Mouse (Mus musculus) gastrocnemius, postnatal 36 days (tissue): ENCODE measurements around the gene Hist1h3g. TPM values are rescaled to one million over a fixed set of nuclear protein-coding genes. Genes with fewer than 3 reads are reported as not detected.
"Not testable (repeated sequence)": the region's sequence is repeated elsewhere in the genome, so short reads cannot be mapped to it uniquely, and the experiment has no call there.

Experiments
- DNase-seq, 2 experiments: peaks; one replicate each; pipeline ENCODE4 v3.0.0; 2022
- intact Hi-C: fragments of 180-260 bp; cut with DNase I; formaldehyde crosslinking; loops from one replicate; pipeline ENCODE4 v1.15.1; 2025
- total RNA-seq, 2 experiments: library from RNA; stranded (reverse); gene quantifications; 2 replicates each; pipeline ENCODE4 v1.2.3; 2021

The Hist1h3g gene
- total RNA-seq, 2 experiments from 2014 or later: 2.8 to 5.0 TPM

GRCm38 (mm10) chr13:23573034-23573897 is 38.0 kb downstream of the Hist1h3g start:
- intact Hi-C loops, DNase-seq: not testable (repeated sequence)

DNA sequence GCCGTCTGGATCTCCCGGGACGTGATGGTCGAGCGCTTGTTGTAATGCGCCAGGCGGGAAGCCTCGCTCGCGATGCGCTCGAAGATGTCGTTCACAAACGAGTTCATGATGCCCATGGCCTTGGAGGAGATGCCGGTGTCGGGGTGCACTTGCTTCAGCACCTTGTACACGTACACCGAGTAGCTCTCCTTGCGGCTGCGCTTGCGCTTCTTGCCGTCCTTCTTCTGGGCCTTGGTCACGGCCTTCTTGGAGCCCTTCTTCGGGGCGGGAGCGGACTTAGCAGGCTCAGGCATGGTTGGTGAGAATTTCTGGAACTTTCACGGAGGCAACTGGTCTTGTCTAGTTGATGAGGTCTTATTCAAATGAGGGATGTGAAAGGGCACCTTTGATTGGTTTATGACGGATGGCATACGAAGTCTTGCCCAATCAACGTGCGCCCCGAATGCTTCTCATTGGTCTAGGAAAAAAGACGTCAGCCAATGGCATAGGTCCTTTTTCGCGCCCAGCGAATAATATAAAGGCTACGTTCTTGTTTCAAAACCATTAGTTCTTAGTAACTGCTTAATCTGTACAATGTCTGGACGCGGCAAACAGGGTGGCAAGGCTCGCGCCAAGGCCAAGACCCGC is 38.8 kb downstream of the Hist1h3g start, which contains the start of the genes Hist1h2bf and Hist1h2ad:
Gene Hist1h2bf, minus strand, starts transcription at position 299 of the 627 bp plus-strand sequence.
Gene Hist1h2ad, plus strand, starts transcription at position 484 of the 627 bp plus-strand sequence.
- intact Hi-C loops: not testable (repeated sequence)
- peak; percentile 68 to 71 for DNase-seq

DNA sequence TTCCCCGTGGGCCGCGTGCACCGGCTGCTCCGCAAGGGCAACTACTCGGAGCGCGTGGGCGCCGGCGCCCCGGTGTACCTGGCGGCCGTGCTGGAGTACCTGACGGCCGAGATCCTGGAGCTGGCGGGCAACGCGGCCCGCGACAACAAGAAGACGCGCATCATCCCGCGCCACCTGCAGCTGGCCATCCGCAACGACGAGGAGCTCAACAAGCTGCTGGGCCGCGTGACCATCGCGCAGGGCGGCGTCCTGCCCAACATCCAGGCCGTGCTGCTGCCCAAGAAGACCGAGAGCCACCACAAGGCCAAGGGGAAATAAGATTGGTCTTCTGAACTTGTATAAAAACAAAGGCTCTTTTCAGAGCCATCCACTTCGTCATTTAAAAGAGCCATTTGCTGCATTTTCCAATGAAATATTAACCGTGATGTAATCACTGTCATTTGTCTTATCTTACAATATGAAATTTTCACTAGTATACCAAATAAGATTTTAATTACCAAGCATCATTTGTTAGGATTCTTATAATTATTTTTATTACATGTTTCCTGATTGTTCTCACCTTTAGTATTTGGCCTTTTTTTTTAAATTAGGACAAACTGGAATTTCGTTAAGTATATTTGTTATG is 39.4 kb downstream of the Hist1h3g start:
- intact Hi-C loops: not testable (repeated sequence)

DNA sequence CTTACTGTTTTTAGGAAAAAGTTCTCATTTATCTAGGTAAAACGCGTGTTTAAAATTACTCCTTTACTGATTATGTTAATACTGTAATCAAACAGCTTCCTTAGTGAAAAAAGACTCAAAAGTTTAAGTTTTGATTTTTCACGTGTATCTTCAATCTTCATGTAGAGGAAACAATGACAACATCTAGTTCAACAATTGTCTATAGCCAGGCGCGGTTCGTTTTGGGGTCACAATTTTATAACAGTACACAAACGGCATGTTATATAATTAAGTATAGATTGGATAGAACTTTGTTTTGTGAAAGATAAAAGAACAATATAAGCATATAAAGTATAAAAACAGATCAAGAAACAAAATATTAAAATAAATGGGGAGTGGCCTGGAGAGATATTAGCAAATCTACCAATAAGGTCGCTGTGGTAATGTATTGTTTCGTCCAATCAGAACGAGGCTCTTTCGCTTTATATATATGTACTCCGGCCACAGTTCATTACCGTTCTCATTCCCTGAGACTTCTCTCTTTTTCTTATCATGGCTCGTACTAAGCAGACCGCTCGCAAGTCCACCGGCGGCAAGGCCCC is 40.1 kb downstream of the Hist1h3g start, which contains the start of gene Hist1h3d:
Gene Hist1h3d, plus strand, starts transcription at position 493 of the 581 bp plus-strand sequence.
- intact Hi-C loops: no loop called here
- DNase-seq: no peak

More for the DNA sequence above, 39.4 kb downstream of the Hist1h3g start:
- not testable (repeated sequence) for DNase-seq

- intact Hi-C loops, DNase-seq: not testable (repeated sequence)
Observed at GRCm38 (mm10) chr13:23575864-23576313, 40.7 kb downstream of the Hist1h3g start.

DNA sequence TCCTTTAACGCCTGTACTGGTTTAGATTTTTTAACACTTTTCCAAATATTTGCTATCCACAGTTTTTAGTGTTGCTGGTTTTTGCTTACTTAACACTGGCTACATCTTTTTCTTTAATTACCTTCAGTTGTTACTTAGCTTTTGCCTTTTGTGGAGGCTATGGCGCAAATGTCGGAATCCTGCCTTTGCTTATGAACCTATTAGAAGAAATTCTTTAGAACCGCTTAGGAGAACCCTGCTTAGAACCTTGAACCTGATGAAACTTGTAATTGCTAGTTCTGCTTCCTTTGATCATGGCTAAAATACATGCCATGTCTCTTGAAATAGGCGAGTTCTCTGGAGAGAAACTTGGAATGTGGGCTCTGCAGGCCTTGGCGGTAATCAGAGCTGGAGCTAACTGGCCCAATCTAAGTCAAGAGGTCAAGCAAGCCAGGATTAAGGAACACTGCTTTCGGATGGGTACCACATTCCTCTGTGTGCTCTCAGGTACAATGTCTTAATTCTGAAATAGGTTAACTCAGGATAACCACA is 41.2 kb downstream of the Hist1h3g start:
- DNase-seq: no peak
- intact Hi-C loops: no loop called here

DNA sequence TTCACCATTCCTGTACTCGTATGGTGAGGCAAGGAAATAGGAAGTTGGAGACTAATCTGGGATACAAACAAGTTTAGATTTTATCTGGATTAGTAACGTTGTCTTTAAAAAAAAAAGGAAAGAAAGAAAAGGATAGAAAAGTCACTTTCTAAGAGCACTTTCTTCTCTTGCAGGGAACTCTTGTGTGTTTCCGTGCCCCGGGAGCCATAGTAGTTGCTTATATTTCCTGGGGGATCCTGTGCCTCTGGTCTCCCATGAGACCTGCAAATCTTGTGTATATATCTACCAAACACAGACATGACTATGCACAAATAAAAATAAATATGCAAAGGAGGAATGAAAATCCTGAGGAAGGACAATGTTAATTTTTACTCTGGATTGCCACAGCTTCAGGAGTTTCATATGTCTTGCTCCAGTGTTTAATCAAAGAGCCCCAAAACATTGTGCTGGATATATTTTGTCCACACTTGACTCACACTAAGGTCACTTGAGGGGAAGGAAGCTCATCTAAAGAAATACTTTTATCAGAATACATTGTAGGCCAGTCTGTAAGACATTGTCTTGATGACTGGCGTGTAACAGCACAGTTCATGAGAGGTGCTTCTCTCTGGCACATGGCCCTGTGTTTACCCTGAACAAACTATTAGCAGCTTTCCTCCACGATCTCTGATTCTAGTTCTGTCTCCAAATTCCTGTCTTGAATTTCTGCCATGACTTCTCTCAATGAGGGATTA is 41.9 kb downstream of the Hist1h3g start:
- intact Hi-C loops: no loop called here
- no peak for DNase-seq

GRCm38 (mm10) chr13:23577835-23578234 is 42.6 kb downstream of the Hist1h3g start:
- intact Hi-C loops: no loop called here

DNA sequence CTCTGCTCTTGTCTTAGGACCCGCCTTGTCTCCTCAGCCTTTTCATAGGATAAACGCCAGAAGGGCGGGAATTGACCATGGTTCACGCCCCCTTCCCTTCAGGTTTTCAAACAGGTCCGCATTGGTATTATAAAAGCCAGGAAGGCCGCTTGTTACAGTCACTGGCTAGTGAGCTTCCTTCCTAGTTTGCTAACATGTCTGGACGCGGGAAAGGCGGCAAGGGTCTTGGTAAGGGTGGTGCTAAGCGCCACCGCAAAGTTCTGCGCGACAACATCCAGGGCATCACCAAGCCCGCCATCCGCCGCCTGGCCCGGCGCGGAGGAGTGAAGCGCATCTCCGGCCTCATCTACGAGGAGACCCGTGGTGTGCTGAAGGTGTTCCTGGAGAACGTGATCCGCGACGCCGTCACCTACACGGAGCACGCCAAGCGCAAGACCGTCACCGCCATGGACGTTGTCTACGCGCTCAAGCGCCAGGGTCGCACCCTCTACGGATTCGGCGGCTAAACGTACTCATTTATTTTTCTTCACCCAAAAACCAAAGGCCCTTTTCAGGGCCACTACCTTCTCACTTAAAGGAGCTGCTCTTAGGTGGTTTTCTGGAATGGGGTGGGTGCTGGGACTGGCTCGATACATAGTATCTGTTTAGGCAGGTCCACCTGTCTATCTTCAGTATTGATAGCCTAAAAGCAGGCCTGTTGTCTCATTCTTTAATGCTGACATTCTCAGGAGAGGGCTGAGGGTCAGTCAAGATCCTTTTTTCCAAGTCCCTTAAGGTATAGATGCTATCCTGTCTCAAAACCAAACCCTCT is 46.4 kb downstream of the Hist1h3g start, which contains the start of gene Hist1h4d:
Gene Hist1h4d, plus strand, starts transcription at position 191 of the 811 bp plus-strand sequence.
- intact Hi-C loops: loop anchor here (1.0 to 10.0 kb wide), 3 partner anchors 40 to 1867 kb away; partner anchors contain the start of genes Hist1h2ai, Hist1h2bb, Hist1h2be and Hist1h2bl
- peak; percentile 89 to 91 for DNase-seq

More at GRCm38 (mm10) chr13:23577835-23578234, 42.6 kb downstream of the Hist1h3g start:
- DNase-seq: no peak

- DNase-seq: no peak
- intact Hi-C loops: loop anchor here (1.0 to 10.0 kb wide), 3 partner anchors 39 to 1868 kb away; partner anchors contain the start of genes Hist1h2ai, Hist1h2bb, Hist1h2be and Hist1h2bl
Observed at GRCm38 (mm10) chr13:23582219-23583056, 47.2 kb downstream of the Hist1h3g start.

DNA sequence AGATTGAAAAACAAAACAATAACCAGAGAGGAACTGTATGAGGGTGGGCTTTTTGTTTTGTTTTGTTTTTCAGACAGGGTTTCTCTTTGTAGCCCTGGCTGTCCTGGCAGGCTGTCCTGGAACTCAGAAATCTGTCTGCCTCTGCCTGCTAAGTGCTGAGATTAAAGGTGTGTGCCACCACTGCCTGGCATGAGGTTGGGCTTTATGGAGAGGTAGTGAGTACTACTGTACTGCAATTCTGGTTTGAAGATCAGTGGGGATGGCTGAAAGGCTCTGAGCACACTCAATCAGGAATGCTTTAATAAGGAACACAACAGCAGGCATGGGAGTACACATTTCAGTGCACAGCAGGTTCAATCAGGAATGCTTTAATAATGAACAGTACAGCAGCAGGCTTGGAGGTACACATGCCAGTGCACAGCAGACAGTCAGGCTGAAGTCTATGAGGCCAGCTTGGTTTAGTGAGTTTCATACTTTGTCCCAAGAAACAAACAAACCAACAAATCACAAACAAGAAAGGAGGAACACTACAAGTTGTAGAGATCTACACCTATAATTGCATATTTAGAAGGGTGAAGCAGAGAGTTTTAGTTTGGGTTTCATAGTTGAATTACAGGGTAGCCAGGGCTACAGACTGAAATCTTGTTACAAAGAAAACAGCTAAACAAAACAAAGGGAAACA is 48.3 kb downstream of the Hist1h3g start:
- intact Hi-C loops: loop anchor here (5.0 to 10.0 kb wide), 2 partner anchors 164 to 1869 kb away; partner anchors contain the start of genes Hist1h2ai, Hist1h2bb, Hist1h2bl and Hist1h3c

DNA sequence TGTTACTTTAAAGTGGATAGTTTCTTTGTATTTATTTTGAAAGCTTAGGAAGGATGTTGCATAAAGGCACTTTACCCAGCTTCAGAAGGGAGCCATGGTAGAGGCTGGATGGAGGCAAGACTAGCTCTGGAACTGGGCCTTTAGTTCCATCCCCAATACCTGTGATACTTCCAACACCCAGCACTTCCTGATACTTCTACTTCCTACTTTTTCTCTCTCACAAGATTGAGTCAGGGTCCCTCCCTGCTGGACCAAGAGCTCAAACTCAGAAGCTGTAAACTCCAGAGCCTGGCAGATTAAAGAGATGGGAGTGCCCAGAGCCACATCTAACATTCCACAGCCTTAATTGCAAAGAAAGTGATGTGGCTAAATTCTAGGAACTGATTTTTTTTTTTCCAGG is 49.1 kb downstream of the Hist1h3g start:
- DNase-seq: no peak
- intact Hi-C loops: loop anchor here (5.0 to 10.0 kb wide), 2 partner anchors 163 to 1870 kb away; partner anchors contain the start of genes Hist1h2ai, Hist1h2bb, Hist1h2bl and Hist1h3c

More for the DNA sequence above, 48.3 kb downstream of the Hist1h3g start:
- no peak for DNase-seq

- DNase-seq: peak; percentile 11 to 64
- intact Hi-C loops: loop anchor here (10.0 kb wide), 1 partner anchor 1870 kb away; the partner anchor contains the start of genes Hist1h2ai, Hist1h2bl and Hist1h3h
Observed at GRCm38 (mm10) chr13:23585029-23585441, 49.8 kb downstream of the Hist1h3g start.
